In genomic region chr4:46555762-46556161, GRCm38 (mm10) we compare ENCODE assay signal across 13 mouse cellular contexts. TPM values are rescaled to one million over a fixed set of nuclear protein-coding genes. Genes with fewer than 3 reads are reported as not detected.
DNase-seq lines count a peak whose midpoint lies in the region; ATAC-seq and TF ChIP-seq lines count a peak whose summit lies in the region.
"Had no signal": no experiment of that assay in that cellular context is flagged by ENCODE, and none has a peak within 500 bp of the region (broad histone marks: within the 10 kb centered on the region; RNA-seq: fewer than 3 reads in every experiment).

No protein-coding gene starts in this region.

- H3K4me3 ChIP-seq in kidney, postnatal 0 days (replicated peaks; ENCODE audit: low read depth, low read length), result no peak overlapping the region
- H3K4me3 ChIP-seq in kidney, embryonic 14.5 days (ENCODE audit: low read length), result no peak overlapping the region
- no peak overlapping the region for H3K4me3 ChIP-seq in stomach, embryonic 14.5 days (ENCODE audit: low read depth, low read length)
- no peak overlapping the region for H3K4me3 ChIP-seq in kidney, embryonic 15.5 days (replicated peaks)
- H3K4me3 ChIP-seq: hindbrain, embryonic 15.5 days had no signal

- 73% methylated on average over 9 of the region's 9 CpGs for WGBS in kidney, postnatal 0 days
- 75% methylated on average over 9 of the region's 9 CpGs for WGBS in kidney, embryonic 14.5 days
- WGBS in stomach, embryonic 14.5 days, result 82% methylated on average over 9 of the region's 9 CpGs
- 78% methylated on average over 9 of the region's 9 CpGs for WGBS in kidney, embryonic 15.5 days

- H3K27me3 ChIP-seq in kidney, postnatal 0 days (ENCODE audit: insufficient read depth, low read length), result no peaks in the 10 kb centered on the region
- H3K27me3 ChIP-seq in kidney, embryonic 14.5 days (ENCODE audit: control insufficient read depth, insufficient read depth, low read length), result no peaks in the 10 kb centered on the region
- H3K27me3 ChIP-seq in stomach, embryonic 14.5 days (ENCODE audit: control insufficient read depth, insufficient read depth, low read length), result no peaks in the 10 kb centered on the region
- no peaks in the 10 kb centered on the region for H3K27me3 ChIP-seq in kidney, embryonic 15.5 days
- H3K27me3 ChIP-seq: hindbrain, embryonic 15.5 days; Patski had no signal

- H3K9ac ChIP-seq in kidney, postnatal 0 days (ENCODE audit: low read depth, low read length), result 0 out of 2 replicates have a peak overlapping the region, but pooled peaks have one; percentile 8
- no peak overlapping the region for H3K9ac ChIP-seq in kidney, embryonic 14.5 days (ENCODE audit: low read depth, low read length)
- no peak overlapping the region for H3K9ac ChIP-seq in stomach, embryonic 14.5 days (replicated peaks; ENCODE audit: low read depth, low read length)
- no peak overlapping the region for H3K9ac ChIP-seq in kidney, embryonic 15.5 days
- H3K9ac ChIP-seq: hindbrain, embryonic 15.5 days had no signal

- H3K4me1 ChIP-seq in kidney, postnatal 0 days (replicated peaks; ENCODE audit: insufficient read depth, low read length), result no peaks in the 10 kb centered on the region
- 0 out of 2 replicates have a peak, but pooled peaks cover 7% of the 10 kb centered on the region for H3K4me1 ChIP-seq in kidney, embryonic 14.5 days (ENCODE audit: control insufficient read depth, insufficient read depth, low read length)
- no peaks in the 10 kb centered on the region for H3K4me1 ChIP-seq in stomach, embryonic 14.5 days (ENCODE audit: control insufficient read depth, insufficient read depth, low read length)
- H3K4me1 ChIP-seq in kidney, embryonic 15.5 days, result peaks cover 9% of the 10 kb centered on the region; the same call in 1 of the 2 replicates
- H3K4me1 ChIP-seq: hindbrain, embryonic 15.5 days had no signal

- TF ChIP-seq CTCF in kidney, postnatal 0 days (IDR thresholded peaks at IDR 0.05; ENCODE audit: low read depth), result no peak

- H3K36me3 ChIP-seq in kidney, postnatal 0 days (ENCODE audit: insufficient read depth, low read length), result no peaks in the 10 kb centered on the region
- H3K36me3 ChIP-seq in kidney, embryonic 14.5 days (ENCODE audit: control insufficient read depth, insufficient read depth, low read length), result no peaks in the 10 kb centered on the region
- no peaks in the 10 kb centered on the region for H3K36me3 ChIP-seq in stomach, embryonic 14.5 days (ENCODE audit: control insufficient read depth, insufficient read depth, low read length)
- H3K36me3 ChIP-seq in kidney, embryonic 15.5 days, result no peaks in the 10 kb centered on the region

- no peak for DNase-seq in kidney, postnatal 0 days (ENCODE audit: low spot score)
- peak; percentile 45 for DNase-seq in lung, postnatal 14 days
- DNase-seq in layer of hippocampus, postnatal 14 days (ENCODE audit: low spot score in 2 of 2), result no peak
- DNase-seq: adrenal gland, postnatal 25 days; cerebellum, postnatal 14 days had no signal

- no peak overlapping the region for H3K4me2 ChIP-seq in kidney, postnatal 0 days (ENCODE audit: low read length)
- no peak overlapping the region for H3K4me2 ChIP-seq in kidney, embryonic 14.5 days (replicated peaks; ENCODE audit: low read depth, low read length)
- H3K4me2 ChIP-seq in stomach, embryonic 14.5 days (replicated peaks; ENCODE audit: low read depth, low read length), result no peak overlapping the region
- H3K4me2 ChIP-seq in kidney, embryonic 15.5 days, result no peak overlapping the region
- H3K4me2 ChIP-seq: hindbrain, embryonic 15.5 days had no signal

- no peak overlapping the region for H3K27ac ChIP-seq in kidney, postnatal 0 days
- no peak overlapping the region for H3K27ac ChIP-seq in kidney, embryonic 14.5 days (ENCODE audit: low read depth, low read length)
- H3K27ac ChIP-seq in stomach, embryonic 14.5 days (ENCODE audit: low read length), result 0 out of 2 replicates have a peak overlapping the region, but pooled peaks have one; percentile 11
- no peak overlapping the region for H3K27ac ChIP-seq in kidney, embryonic 15.5 days
- H3K27ac ChIP-seq: hindbrain, embryonic 15.5 days had no signal

- ATAC-seq in kidney, postnatal 0 days (replicated peaks; ENCODE audit: low FRiP score, low read depth), result no peak
- no peak for ATAC-seq in kidney, embryonic 14.5 days (ENCODE audit: low FRiP score, low TSS enrichment)
- ATAC-seq in hematopoietic stem cell, adult 5-6 weeks (replicated peaks in 1 of 2; ENCODE audit: insufficient read depth in 1 of 2, low FRiP score in 2 of 2, low TSS enrichment in 1 of 2, low read depth in 1 of 2, poor library complexity in 2 of 2, severe bottlenecking in 2 of 2), result peak; percentile 51 to 57; a peak in 3 of 4 replicates
- ATAC-seq in stomach, embryonic 14.5 days (ENCODE audit: insufficient number of reproducible peaks, insufficient read depth, low FRiP score, low read depth), result no peak
- no peak for ATAC-seq in kidney, embryonic 15.5 days (replicated peaks; ENCODE audit: low FRiP score)
- ATAC-seq in CD4-positive, CD25-positive, alpha-beta regulatory T cell, adult 4 months, result no peak
- ATAC-seq: forebrain, embryonic 16.5 days; Patski had no signal

- no peaks in the 10 kb centered on the region for H3K9me3 ChIP-seq in kidney, postnatal 0 days (replicated peaks; ENCODE audit: low read length)
- H3K9me3 ChIP-seq in kidney, embryonic 14.5 days (ENCODE audit: control insufficient read depth, low read length), result no peaks in the 10 kb centered on the region
- H3K9me3 ChIP-seq in stomach, embryonic 14.5 days (ENCODE audit: control insufficient read depth, low read depth, low read length), result no peaks in the 10 kb centered on the region
- no peaks in the 10 kb centered on the region for H3K9me3 ChIP-seq in kidney, embryonic 15.5 days (replicated peaks)
- H3K9me3 ChIP-seq: hindbrain, embryonic 15.5 days had no signal

RNA-seq across cellular contexts. Expression of gene Trim14, which starts 19.8 kb away (rescaled TPM):
- 2.6 and 3.1 TPM in 2 replicates for polyA plus RNA-seq in kidney, postnatal 0 days (2015; fragmentation: Nextera tagmentation; extraction: Ambion mirVana)
- polyA plus RNA-seq in kidney, embryonic 14.5 days (2014; fragmentation: Nextera tagmentation; extraction: Ambion mirVana), result 1.4 and 1.8 TPM in 2 replicates
- total RNA-seq in hematopoietic stem cell, adult 5-6 weeks (2017), result 17.7 and 43.5 TPM in 2 replicates
- polyA plus RNA-seq in stomach, embryonic 14.5 days (2014; fragmentation: Nextera tagmentation; extraction: Ambion mirVana), result 4.9 and 6.0 TPM in 2 replicates
- total RNA-seq in layer of hippocampus, postnatal 14 days (2021), result 1 to 10 TPM in 1 of 2 experiments, under 1 TPM in 1; 0.69 to 1.5 TPM
- 1.8 and 2.7 TPM in 2 replicates for polyA plus RNA-seq in kidney, embryonic 15.5 days (2015; fragmentation: Nextera tagmentation; extraction: Ambion mirVana)
- 10 to 100 TPM; 33.2 to 35.8 TPM for polyA plus RNA-seq in CD4-positive, CD25-positive, alpha-beta regulatory T cell, adult 4 months (2017; shearing (Covaris generic))

RNA-seq across cellular contexts. Expression of gene Coro2a, which starts 46.2 kb away (rescaled TPM):
- 2.9 and 3.4 TPM in 2 replicates for polyA plus RNA-seq in kidney, postnatal 0 days (2015; fragmentation: Nextera tagmentation; extraction: Ambion mirVana)
- polyA plus RNA-seq in kidney, embryonic 14.5 days (2014; fragmentation: Nextera tagmentation; extraction: Ambion mirVana), result 3.2 and 6.8 TPM in 2 replicates
- total RNA-seq in hematopoietic stem cell, adult 5-6 weeks (2017), result 57.8 and 70.1 TPM in 2 replicates
- polyA plus RNA-seq in stomach, embryonic 14.5 days (2014; fragmentation: Nextera tagmentation; extraction: Ambion mirVana), result 10.8 and 11.7 TPM in 2 replicates
- total RNA-seq in layer of hippocampus, postnatal 14 days (2021), result 10 to 100 TPM; 27.9 to 30.5 TPM
- 4.8 and 6.0 TPM in 2 replicates for polyA plus RNA-seq in kidney, embryonic 15.5 days (2015; fragmentation: Nextera tagmentation; extraction: Ambion mirVana)
- 100 to 1,000 TPM; 104 to 110 TPM for polyA plus RNA-seq in CD4-positive, CD25-positive, alpha-beta regulatory T cell, adult 4 months (2017; shearing (Covaris generic))

Comparison
In these comparisons a context has a peak if more than half of its experiments do, and no peak if none do; other contexts are left out.
1. ATAC-seq: peak in hematopoietic stem cell, adult 5-6 weeks (2 of 2); none in kidney, postnatal 0 days (single experiment), kidney, embryonic 14.5 days (single experiment), stomach, embryonic 14.5 days (single experiment), kidney, embryonic 15.5 days (single experiment) and CD4-positive, CD25-positive, alpha-beta regulatory T cell, adult 4 months (single experiment).